Mouse (Mus musculus): Measurements from ENCODE around the gene Grk5.
"Not testable (repeated sequence)": the region's sequence is repeated elsewhere in the genome, so short reads cannot be mapped to it uniquely, and the experiment has no call there.

The Grk5 gene

DNA sequence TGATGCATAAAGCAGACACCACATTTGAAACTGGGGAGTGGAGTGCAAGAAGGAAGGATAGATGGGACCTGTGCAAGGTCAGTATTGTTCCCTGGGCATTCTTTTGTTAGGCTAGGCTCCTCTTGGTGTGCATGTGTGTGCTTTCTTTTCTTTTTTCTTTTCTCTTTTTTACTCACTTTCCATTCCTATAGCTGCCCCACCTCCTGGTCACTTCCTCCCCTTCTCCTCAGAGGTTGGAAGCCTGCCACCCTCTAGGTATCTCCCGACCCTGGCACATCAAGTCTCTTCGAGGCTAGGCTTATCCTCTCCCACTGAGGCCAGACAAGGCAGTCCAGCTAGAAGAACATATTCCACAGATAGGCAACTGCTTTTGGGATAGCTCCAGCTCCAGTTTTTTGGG lies 22.1 kb downstream of the Grk5 start:
- no peak for DNase-seq (ENCODE audit: low spot score in 2 of 2)

DNA sequence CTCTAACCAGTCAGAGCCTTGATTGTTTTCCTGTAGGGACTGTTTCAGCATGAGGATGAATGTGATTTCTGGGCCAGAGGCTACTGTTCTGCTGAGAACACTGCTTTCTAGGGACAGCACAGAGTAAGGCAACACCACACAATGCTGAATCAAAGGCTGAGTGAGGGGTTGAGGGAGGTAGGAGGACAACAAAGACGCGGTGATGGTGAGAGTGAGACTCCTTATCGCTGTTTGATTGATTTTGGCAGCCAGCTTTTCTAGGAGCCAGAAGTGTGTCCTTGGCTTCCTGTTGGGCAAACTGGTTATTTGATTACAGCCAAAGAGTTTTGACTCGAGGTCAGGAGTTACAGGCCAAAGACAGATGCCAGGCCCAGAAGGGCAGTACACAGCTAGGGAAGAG lies 25.7 kb downstream of the Grk5 start:
- no peak for DNase-seq (ENCODE audit: low spot score in 2 of 2)

DNA sequence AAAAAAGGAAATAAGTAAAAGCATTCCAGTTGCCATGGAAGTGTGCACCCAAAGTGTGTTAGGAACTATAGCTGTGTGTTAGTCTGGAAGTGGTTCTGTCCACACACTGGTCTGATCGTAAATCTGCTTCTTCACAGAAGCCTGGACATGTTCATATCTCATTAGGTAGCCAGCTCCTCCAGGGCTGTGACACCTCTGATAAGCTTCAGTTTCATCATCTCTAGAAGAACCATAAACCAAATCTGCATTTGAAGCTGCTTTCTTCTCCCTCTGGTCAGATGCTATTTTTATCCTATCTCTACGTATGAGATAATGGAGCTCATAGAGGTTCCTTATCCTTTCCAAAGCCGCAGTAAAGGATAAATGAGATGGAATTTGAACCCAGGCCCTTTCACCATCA lies 26.3 kb downstream of the Grk5 start:
- DNase-seq (ENCODE audit: low spot score in 2 of 2), result no peak

DNA sequence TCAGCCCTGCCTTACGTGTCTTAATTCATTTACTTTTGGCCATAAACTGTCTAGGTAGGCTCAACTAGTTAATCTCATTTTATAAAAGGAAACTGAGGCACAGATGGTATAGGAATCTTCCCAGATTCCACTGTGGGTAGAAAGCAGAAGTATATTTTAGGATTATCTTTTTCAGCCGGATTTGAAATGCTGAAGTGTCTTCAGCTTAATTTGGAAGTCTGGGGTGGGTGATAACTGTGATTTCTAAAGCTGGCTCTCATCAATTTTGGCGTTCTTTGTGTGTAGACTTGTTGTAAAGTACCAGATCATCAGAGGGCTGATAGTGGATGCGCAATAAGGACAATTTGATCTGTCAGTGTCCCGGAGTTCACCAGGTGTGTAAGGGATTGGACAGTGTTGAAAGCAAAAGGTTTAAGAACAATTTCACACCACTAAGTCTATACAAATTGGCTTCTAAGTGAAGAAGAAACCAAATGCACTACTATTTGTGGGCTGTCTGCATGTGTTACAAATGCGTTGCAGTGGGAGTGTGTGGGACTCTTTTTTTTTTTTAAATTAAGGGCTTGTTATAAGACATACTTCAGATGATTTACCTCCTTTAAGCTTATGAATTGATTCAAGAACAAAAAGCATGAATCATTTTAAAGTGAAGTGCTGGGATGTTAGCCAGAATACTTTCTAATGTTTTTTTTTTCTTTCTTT lies 27.5 kb downstream of the Grk5 start:
- DNase-seq (ENCODE audit: low spot score in 2 of 2), result peak; percentile 27 to 40

DNA sequence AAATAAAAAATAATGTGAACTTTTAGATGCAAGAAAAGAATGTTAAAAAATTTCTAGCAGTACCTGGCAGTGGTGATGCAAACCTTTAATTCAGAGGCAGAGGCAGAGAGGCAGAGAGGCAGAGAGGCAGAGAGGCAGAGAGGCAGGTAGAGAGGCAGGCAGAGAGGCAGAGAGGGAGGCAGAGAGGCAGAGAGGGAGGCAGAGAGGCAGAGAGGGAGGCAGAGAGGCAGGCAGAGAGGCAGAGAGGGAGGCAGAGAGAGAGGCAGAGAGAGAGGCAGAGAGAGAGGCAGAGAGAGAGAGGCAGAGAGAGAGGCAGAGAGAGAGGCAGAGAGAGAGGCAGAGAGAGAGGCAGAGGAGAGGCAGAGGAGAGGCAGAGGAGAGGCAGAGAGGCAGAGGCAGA lies 35.0 kb downstream of the Grk5 start:
- not testable (repeated sequence) for DNase-seq (ENCODE audit: low spot score in 2 of 2)

DNA sequence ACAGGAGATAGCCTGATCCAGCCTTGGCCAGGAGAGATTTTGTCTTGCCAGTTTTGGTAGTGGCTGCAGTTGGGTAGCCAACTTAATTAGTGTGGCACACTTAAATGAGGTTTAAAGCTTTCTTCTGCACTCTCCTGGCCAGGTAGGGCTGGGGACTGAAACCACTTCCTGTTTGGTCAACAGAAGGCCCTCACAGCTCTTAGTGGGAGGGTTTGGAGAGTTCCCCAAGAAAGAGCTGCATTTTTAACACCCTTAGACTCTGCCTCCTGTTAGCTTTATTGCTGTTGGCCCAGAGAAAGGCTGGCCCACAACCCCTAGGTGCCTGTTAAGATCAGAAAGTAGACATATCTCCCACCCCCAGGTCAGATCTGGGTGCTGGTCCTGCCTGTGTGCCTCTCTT lies 45.5 kb downstream of the Grk5 start:
- DNase-seq (ENCODE audit: low spot score in 2 of 2), result no peak

DNA sequence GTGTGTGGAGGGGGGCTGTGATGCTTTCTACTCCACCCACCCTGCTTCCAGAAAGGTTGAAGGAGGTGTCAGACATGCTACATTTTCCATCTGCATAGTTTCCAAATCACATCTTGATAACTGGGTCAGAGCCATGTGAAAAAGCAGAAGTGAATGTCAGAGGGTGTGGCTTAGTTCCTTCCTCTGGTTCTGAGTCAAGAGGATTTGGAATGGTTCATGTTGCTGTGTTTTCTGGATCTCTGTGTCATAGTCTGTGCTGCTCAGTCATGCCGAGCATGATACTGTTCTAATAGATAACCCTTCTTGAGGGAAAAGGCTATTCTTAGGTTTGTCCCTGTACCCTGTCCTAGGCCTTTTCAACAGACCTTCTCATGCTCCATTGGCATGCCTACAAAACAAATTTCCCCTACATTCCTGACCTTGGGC lies 50.4 kb downstream of the Grk5 start:
- DNase-seq (ENCODE audit: low spot score in 2 of 2), result peak; percentile 8 to 14

DNA sequence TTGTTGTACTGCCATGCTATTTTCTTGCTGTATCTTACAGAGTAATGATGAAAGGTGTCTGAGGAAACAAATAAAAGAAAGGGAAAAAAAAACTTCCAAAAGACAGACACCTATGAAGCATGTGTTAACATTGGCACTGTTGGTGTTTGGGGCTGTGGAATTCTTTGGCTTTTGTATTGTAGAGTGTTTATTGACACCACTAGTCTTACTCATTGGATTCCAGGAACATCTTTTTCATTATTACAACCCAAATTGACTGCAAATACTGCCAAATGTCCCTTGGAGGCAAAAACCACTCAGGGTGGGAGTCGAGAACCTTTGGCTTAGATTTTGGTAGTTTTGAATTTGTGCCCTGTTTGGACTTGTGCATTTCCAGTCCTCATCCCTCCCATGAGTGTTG lies 51.3 kb downstream of the Grk5 start:
- DNase-seq (ENCODE audit: low spot score in 2 of 2), result no peak

DNA sequence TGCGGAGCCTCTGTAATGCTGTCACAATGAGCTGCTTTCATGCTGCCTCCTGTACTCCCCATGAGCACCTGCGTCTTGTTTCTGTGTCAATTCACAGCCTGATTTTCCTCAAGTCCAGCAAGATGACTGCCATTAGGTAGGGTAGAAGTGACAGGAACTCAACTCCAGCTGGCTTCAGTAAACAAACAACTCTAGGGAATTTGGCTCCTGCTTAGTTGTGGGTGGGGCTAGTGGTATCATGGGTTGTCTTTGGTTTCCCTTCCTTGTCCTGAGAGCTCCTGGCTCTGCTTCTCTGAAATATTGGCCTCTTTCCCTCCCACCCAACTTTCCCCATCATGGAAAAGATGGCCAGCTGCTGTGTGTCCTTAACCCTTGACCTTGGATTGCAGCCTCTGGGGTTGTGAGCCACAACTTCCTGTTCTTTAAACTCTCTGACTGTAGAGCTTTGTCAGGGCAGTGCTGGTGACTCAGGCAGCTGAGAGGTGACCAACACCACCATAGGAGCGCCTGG lies 56.3 kb downstream of the Grk5 start:
- DNase-seq (ENCODE audit: low spot score in 2 of 2), result no peak

DNA sequence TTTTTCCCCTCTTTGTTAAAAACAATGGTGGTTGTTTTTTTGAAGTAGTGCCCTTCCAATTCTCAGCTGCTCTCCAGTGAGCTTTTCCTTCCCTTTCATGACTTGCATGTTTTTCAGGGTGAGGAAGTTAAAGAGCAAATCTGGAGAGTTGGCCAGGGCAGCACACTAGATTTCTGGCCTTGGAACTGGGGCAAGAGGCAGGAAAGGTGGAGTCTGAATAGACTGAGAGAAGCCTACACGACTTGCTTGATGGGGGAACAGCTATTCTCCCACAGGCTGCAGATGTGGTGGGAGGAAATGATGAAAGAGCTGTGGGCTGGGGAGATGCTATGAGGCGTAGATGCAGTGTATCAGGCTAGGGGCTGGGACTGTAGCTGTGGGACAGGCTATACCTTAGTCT lies 57.1 kb downstream of the Grk5 start:
- no peak for DNase-seq (ENCODE audit: low spot score in 2 of 2)

DNA sequence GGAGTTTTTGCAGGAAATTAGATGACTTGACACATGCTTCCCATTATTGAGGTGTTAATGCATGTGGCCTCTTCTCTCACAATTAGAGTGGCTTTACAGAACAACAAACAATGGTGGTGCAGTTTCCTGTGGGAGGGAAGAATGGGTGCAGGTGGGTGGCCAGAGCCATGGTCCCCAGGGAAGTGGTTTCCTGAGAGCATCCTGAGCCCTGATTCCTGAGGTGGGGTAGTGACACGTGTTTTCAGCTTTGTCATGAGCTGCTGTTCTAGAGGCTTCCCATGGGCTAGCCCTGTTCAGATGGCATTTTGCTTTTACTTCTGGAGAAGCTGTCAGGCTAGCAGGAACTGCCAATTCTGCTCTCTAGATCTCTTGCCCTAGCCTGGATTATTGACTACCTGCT lies 59.4 kb downstream of the Grk5 start:
- no peak for DNase-seq (ENCODE audit: low spot score in 2 of 2)

DNA sequence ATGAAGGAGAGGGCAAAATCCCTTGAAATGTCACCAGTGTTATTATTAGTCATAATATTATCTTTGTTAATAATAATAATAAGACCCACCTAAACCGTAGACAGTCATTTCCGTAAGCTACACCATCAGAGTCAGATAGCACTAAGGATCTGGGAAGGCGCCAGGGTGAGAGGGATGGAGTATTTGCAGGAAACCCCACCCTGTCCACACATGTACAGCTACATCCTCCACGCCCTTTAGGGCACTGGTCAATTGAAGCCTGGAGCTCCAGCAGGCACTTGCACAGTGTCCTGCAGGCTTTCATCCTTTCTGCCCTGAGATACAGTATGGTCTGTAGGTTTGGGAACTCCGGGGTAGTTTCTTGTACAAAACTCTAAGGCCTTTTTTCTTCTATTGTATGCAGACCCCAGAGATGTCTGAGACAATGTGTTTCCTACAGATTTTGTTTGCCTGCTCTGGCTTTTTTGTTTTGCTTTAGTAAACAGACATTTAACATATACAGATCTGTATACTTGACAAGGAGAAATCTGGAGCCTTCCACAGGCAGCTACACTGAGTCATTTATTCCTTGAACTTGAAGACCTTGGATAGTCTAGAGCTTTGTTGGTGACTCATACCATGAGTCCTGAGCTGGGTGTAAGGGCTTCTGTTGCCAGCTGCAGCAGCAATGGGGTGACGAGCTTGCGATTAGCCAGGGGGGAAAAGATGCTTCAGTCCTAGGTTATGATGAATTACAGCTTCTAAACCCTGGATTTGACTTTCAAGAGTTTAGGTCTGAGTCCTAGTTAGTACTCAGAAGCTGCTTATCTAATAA lies 60.7 kb downstream of the Grk5 start:
- no peak for DNase-seq (ENCODE audit: low spot score in 2 of 2)

DNA sequence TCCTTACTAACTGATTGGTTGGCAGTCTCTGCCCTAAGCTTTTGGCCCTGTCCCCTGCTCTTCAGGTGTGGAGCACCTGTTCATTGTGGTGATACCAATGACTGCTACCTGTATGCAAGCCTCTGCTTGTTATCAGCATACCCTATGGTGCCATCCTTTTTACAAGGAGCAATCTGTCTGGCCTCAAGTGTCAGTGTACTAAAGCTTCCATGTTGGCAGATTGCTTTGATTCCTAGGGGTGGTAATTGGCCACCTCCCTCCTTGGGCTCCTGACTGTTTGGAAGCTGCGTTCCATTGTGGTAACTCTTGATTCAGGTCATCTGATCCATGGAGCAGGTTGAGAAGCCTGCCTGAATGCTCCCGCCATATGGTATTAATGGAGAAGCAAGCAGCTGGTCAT lies 65.6 kb downstream of the Grk5 start:
- no peak for DNase-seq (ENCODE audit: low spot score in 2 of 2)

DNA sequence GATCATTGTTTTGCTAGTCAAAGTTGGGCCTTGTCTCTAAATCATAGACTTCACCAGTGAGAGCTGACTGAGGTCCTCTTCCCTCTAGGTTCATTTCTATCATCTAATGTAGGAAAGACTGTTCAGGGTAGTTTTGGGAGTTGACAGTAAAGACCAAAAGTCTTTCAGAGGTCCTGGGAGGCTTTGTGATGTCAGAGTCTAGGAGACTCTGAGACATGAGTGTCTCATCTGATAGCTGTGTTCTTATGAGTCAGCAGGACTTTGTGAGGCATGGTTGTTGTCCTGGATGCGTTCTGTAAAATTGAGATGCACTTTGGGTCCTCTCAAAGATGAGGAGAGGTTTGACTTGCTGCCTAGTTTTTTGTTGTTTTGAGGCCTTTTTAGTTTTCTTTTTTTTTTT lies 66.2 kb downstream of the Grk5 start:
- DNase-seq (ENCODE audit: low spot score in 2 of 2), result no peak

DNA sequence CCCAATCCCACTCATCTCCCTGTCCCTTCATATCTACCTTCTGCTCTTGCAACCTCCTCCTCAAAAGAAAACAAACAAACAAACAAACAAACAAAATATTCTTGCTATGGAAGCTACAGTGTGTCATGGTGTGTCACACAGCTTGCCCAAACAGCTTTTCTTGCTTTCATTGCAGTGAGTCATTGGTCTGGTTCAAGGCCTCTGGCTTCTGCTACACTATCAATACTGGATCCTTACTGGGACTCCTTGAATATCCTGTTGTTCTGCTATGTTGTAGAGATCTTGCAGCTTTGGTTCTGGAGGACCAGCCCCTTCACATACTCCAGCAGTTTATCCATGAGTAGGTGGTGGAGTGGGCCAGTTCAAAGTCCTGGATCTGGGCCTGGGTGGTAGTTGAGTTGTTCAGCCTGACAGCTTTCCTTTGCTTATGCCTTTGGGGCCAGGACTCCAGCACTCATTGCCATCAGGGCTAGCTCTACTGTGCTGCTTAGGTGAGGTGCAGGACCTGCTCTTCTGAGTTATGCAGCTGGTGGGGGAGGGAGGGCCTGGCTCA lies 66.7 kb downstream of the Grk5 start:
- DNase-seq (ENCODE audit: low spot score in 2 of 2), result no peak

DNA sequence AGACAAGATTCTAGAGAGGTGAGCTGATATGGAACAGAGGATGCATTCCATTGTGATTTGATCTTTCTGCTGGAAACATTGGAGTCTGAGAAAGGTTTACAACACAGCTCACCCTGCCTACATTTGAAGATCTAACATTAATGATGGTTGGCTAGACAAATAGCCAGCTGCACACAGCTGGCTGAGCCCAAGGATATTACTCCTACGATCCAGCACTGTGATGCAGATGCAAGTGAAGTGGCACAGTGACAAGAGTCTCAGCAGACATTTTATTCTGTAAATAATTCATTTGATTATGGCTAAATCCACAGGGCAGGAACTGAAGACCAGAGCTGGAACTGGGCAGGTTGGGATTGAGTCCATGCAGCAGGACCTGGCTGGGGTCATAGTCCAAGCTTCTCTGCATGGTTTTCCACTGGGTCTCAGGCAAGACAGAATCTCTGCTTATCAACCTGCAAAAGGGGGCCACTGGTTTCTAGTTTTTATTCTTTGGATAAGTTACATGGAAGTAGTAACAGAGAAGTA lies 70.2 kb downstream of the Grk5 start:
- DNase-seq (ENCODE audit: low spot score in 2 of 2), result no peak

DNA sequence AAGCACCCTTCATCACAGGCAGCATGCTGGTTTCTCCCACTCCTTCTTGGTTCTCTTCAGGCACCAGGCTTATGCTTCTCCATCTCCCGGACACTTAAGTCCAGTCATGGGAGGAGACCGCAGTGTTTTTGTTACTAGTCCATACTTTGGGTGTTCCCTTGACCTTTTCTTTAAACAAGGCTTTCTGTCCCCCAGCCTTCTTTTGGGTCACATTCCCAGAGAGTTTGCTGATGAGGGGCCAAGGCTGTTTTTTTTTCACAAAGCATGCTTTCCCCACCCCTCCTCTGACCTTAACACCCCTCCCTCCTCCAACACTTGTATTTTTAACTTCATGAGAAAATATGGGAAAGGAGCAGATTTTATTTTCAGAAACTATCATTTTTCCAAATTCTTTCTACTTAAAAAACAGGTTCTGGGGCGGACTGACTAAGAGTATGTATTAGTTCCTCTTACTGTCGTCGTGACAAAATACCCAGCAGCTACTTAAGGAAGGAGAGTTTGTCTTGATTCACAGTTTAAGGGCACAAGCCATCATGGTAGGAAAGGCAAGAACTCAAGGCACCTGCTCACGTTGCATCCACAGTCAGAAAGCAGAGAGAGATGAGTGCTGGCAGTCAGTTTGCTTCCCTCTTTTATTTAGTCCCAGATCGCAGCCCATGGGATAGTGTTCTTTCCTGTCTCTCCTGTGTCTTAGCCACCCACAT lies 73.0 kb downstream of the Grk5 start:
- no peak for DNase-seq (ENCODE audit: low spot score in 2 of 2)

DNA sequence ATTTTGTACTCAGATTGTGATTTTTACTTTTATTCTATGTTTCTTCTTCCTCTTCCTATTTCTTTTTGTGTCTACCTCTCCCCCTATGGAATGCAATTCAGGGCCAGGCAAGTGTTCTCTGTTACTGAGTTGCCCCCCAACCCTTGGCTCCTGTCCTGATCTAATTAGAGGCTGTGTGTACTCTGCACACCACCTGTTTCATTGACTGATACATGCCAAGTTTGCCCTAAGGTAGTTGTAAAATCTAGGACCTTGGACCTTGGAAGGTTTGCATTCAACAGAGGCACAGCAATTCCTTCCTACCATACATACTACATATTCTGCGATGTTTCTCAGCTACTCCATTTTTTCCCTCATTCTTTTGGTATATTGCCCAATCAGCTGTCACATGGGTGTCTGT lies 78.4 kb downstream of the Grk5 start:
- no peak for DNase-seq (ENCODE audit: low spot score in 2 of 2)

DNA sequence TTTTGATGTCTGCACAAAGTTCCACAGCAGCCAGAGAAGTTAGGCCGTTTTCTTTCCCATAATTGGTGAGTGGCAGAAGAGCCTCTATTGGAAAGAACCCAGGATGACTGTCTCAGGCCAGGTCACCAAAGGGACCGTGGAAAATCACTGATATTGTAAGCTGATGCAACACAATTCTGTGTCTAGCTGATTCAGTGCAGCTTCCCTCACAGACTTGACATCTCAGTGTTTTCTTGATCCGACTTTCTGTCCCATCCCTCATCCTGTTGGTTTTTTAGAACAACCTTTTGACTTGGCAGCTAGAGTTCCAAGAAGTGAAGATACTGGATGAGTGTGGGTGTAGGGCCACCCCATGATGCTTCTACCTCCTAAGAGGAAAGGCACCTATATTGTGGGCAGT lies 80.9 kb downstream of the Grk5 start:
- DNase-seq (ENCODE audit: low spot score in 2 of 2), result no peak

DNA sequence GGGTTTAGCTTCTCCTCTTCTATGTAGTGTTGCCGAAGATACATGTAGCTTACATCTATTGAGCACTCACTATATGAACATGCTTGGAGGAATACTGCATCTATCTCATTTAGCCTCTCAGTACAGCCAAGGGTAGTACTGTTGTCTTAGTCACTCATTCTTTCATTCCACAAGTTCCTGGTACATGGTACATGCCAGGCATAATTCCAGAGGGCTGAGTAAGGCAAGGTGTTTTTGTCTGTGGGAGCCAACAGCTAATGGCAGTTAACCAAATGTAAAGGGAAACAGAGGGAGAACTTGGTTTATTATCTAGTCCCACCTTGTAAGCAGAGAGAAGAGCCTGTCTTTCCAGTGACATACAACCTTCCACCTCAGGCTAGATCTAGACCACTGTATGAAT lies 82.0 kb downstream of the Grk5 start:
- no peak for DNase-seq (ENCODE audit: low spot score in 2 of 2)

DNA sequence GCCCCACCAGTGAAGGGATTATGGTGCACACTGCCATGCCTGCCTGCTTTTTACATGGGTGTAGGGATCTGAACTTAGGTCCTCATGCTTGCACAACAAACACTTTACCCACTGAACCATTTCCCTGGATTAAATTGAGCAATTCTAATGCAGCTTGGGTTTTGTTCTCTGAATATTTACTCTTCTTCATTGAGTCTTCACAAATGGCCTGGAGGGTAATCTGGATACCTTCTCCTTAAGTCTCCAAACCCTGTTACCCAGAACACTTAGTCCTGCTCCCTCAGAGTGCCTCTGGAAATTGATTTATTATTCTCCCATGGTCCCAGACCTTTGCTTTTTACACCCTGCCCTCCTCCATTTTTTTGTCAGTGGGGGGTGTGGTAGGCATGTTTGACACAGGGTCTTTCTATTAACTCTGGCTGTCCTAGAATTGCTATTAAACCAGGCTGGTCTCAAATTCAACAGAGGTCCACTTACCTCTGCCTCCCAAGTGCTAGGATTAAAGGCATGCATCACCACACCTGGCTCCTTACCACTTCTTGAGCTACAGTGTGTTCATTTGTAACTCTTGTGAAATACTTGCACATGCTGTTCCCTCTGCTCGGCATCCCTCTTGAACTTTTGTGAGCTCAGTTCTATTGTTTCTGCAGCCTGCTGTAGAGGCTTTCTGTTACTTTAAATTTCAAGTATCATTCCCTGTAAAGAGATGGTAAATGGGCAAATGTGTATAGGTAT lies 82.9 kb downstream of the Grk5 start:
- DNase-seq (ENCODE audit: low spot score in 2 of 2), result no peak
